Mouse (Mus musculus): ENCODE data around the gene Gm1979.
A peak's percentile ranks its signal among the peaks of the same experiment; 100 is the strongest.
"Not testable (repeated sequence)": the region's sequence is repeated elsewhere in the genome, so short reads cannot be mapped to it uniquely, and the experiment has no call there.

Gm1979 gene

DNA sequence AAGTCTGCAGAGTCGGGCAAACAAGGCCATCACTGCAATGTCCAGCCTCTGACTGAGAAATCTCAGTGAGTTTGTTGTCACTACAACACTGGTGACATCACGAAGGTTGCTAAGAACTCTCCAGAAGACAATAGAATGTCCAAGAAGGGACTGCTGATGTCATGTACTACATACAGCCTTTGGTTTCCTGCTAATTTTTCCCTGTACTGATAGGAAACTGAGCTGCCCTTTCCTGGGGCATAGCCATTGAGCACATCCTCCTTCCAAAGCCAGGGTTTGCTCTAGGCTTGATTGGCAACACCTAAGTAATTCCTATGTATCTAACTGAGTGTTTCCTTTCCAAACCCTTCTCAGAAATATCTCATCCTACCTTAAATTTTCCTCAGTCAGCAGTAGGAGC lies at the start of gene Gm1979:
TSS of gene Gm1979 (minus strand) at position 101 of the 400 bp plus-strand sequence.
- not testable (repeated sequence) for DNase-seq (ENCODE audit: low spot score in 2 of 2)

DNA sequence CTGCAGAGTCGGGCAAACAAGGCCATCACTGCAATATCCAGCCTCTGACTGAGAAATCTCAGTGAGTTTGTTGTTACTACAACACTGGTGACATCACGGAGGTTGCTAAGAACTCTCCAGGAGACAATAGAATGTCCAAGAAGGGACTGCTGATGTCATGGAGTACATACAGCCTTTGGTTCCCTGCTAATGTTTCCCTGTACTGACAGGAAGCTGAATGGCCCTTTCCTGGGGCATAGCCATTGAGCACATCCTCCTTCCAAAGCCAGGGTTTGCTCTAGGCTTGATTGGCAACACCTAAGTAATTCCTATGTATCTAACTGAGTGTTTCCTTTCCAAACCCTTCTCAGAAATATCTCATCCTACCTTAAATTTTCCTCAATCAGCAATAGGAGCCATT lies 34.9 kb upstream of the Gm1979 start, which contains the start of gene Speer4a:
TSS of gene Speer4a (minus strand) at position 101 of the 400 bp plus-strand sequence.
- DNase-seq (ENCODE audit: low spot score in 2 of 2), result not testable (repeated sequence)

DNA sequence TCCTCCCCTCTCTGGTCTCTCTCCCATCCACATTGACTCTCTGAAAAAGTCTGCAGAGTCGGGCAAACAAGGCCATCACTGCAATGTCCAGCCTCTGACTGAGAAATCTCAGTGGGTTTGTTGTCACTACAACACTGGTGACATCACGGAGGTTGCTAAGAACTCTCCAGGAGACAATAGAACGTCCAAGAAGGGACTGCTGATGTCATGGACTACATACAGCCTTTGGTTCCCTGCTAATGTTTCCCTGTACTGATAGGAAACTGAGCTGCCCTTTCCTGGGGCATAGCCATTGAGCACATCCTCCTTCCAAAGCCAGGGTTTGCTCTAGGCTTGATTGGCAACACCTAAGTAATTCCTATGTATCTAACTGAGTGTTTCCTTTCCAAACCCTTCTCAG lies 18.2 kb upstream of the Gm1979 start, which contains the start of gene Gm5862:
TSS of gene Gm5862 (minus strand) at position 101 of the 400 bp plus-strand sequence.
- DNase-seq (ENCODE audit: low spot score in 2 of 2), result not testable (repeated sequence)

DNA sequence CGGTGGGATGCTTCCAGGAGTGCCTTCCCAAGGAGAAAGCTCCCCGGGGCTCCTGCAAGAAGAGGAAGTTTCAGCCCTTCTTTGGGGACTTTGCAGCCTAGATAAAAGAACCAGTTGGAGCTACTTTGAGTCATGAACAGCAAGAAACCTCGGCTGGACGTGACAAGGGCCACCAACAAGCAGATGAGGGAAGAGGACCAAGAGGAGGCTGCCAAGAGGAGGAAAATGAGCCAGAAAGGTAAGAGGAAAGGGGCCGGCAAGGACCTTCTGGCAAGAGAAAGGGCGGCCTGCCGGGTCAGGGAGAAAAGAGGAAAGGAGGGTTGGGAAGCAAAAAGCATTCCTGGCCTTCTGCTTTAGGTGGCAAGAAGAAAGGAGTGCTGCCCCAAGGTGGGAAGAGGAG lies 3.1 kb upstream of the Gm1979 start:
- not testable (repeated sequence) for DNase-seq (ENCODE audit: low spot score in 2 of 2)

DNA sequence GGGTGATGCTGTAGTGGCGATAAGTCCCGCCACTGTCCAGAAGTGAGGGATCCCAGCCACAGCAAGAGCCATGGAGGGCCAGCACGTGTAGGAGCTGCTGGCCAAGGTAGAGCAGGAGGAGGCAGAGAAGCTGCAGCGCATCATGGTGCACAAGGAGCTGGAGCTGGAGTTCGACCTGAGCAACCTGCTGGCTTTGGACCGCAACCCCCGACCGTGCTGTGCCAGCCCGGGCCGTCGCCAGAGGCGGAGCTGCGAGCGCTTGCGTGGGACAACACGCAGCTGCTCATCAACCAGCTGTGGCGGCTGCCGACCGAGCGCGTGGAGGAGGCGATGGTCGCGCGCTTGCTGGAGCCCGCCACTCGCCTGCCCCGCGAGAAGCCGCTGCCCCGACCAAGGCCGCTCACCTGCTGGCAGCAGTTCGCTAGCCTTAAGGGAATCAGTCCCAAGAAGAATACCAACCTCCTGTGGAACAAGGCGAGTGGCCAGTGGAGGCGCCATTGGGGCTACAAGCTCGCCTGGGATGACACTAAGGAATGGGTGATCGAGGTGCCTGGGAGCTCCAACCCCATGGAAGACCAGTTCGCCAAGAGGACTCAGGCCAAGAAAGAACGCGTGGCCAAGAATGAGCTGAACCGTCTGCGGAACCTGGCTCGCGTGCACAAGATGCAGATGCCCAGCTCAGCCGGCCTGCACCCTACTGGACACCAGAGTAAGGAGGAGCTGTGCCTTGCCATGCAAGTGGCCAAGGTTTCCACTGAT lies 2.5 kb upstream of the Gm1979 start:
- DNase-seq (ENCODE audit: low spot score in 2 of 2), result peak; percentile 4 to 5

DNA sequence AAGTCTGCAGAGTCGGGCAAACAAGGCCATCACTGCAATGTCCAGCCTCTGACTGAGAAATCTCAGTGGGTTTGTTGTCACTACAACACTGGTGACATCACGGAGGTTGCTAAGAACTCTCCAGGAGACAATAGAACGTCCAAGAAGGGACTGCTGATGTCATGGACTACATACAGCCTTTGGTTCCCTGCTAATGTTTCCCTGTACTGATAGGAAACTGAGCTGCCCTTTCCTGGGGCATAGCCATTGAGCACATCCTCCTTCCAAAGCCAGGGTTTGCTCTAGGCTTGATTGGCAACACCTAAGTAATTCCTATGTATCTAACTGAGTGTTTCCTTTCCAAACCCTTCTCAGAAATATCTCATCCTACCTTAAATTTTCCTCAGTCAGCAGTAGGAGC lies 16.0 kb downstream of the Gm1979 start, which contains the start of gene Gm21698:
TSS of gene Gm21698 (minus strand) at position 101 of the 400 bp plus-strand sequence.
- DNase-seq (ENCODE audit: low spot score in 2 of 2), result not testable (repeated sequence)

DNA sequence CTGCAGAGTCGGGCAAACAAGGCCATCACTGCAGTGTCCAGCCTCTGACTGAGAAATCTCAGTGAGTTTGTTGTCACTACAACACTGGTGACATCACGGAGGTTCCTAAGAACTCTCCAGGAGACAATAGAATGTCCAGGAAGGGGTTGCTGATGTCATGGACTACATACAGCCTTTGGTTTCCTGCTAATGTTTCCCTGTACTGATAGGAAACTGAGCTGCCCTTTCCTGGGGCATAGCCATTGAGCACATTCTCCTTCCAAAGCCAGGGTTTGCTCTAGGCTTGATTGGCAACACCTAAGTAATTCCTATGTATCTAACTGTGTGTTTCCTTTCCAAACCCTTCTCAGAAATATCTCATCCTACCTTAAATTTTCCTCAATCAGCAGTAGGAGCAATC lies 32.0 kb downstream of the Gm1979 start, which contains the start of gene Gm21680:
TSS of gene Gm21680 (minus strand) at position 101 of the 400 bp plus-strand sequence.
- not testable (repeated sequence) for DNase-seq (ENCODE audit: low spot score in 2 of 2)

DNA sequence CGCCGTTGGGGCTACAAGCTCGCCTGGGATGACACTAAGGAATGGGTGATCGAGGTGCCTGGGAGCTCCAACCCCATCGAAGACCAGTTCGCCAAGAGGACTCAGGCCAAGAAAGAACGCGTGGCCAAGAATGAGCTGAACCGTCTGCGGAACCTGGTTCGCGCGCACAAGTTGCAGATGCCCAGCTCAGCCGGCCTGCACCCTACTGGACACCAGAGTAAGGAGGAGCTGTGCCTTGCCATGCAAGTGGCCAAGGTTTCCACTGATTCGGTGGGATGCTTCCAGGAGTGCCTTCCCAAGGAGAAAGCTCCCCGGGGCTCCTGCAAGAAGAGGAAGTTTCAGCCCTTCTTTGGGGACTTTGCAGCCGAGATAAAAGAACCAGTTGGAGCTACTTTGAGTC lies 47.5 kb downstream of the Gm1979 start:
- DNase-seq (ENCODE audit: low spot score in 2 of 2), result not testable (repeated sequence)

DNA sequence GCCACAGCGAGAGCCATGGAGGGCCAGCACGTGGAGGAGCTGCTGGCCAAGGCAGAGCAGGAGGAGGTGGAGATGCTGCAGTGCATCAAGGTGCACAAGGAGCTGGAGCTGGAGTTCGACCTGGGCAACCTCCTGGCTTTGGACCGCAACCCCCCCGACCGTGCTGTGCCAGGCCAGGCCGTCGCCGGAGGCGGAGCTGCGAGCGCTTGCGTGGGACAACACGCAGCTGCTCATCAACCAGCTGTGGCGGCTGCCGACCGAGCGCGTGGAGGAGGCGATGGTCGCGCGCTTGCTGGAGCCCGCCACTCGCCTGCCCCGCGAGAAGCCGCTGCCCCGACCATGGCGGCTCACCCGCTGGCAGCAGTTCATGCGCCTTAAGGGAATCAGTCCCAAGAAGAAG lies 48.0 kb downstream of the Gm1979 start:
- DNase-seq (ENCODE audit: low spot score in 2 of 2), result not testable (repeated sequence)

DNA sequence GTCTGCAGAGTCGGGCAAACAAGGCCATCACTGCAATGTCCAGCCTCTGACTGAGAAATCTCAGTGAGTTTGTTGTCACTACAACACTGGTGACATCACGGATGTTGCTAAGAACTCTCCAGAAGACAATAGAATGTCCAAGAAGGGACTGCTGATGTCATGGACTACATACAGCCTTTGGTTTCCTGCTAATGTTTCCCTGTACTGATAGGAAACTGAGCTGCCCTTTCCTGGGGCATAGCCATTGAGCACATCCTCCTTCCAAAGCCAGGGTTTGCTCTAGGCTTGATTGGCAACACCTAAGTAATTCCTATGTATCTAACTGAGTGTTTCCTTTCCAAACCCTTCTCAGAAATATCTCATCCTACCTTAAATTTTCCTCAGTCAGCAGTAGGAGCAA lies 50.3 kb downstream of the Gm1979 start, which contains the start of gene Gm21671:
TSS of gene Gm21671 (minus strand) at position 101 of the 400 bp plus-strand sequence.
- not testable (repeated sequence) for DNase-seq (ENCODE audit: low spot score in 2 of 2)
